Mouse (Mus musculus) heart, embryonic 12.5 days (tissue): ENCODE results near the gene 0610009B22Rik. TPM values are rescaled to one million over a fixed set of nuclear protein-coding genes. Genes with fewer than 3 reads are reported as not detected.

Experiments
- ATAC-seq: fragments of 200-750 bp; cut with Nextera tagmentation; 2 replicates; pipeline ENCODE4 v1.8.0; 2017; ENCODE audit warnings: moderate TSS enrichment, moderate library complexity; ENCODE audit not compliant: insufficient number of reproducible peaks, low FRiP score
- H3K27ac ChIP-seq: fragments of 300-500 bp; sonication (generic); 2 replicates; pipeline ENCODE4 v1.5.1; 2016; ENCODE audit warnings: mild to moderate bottlenecking, moderate library complexity; ENCODE audit not compliant: poor library complexity, severe bottlenecking
- H3K27me3 ChIP-seq: fragments of 300-500 bp; sonication (generic); replicated peaks from 2 replicates; pipeline ENCODE4 v1.6.1; 2016; ENCODE audit warnings: mild to moderate bottlenecking, moderate library complexity
- H3K36me3 ChIP-seq: fragments of 300-500 bp; sonication (generic); 2 replicates; pipeline ENCODE4 v1.6.1; 2016; ENCODE audit warnings: mild to moderate bottlenecking, moderate library complexity
- H3K4me1 ChIP-seq: fragments of 300-500 bp; sonication (generic); replicated peaks from 2 replicates; pipeline ENCODE4 v1.6.1; 2016; ENCODE audit warnings: mild to moderate bottlenecking
- H3K4me2 ChIP-seq: fragments of 300-500 bp; sonication (generic); 2 replicates; pipeline ENCODE4 v1.6.1; 2016; ENCODE audit warnings: mild to moderate bottlenecking, moderate library complexity
- H3K4me3 ChIP-seq: fragments of 300-500 bp; sonication (generic); 2 replicates; pipeline ENCODE4 v1.5.1; 2016; ENCODE audit warnings: mild to moderate bottlenecking
- H3K9ac ChIP-seq: fragments of 300-500 bp; sonication (generic); 2 replicates; pipeline ENCODE4 v1.6.1; 2016; ENCODE audit warnings: mild to moderate bottlenecking, moderate library complexity
- H3K9me3 ChIP-seq: fragments of 300-500 bp; sonication (generic); replicated peaks from 2 replicates; pipeline ENCODE4 v1.6.1; 2016; ENCODE audit warnings: mild to moderate bottlenecking, moderate library complexity
- WGBS: fragments of 180-500 bp; shearing (Covaris S2); methylation state at CpG from one replicate; pipeline ENCODE4 v1.1.7; 2016; 5-methylcytosine and 5-hydroxymethylcytosine counted together
- polyA plus RNA-seq: library from polyadenylated mRNA; unstranded; fragments of >200 nt; fragmentation: Nextera tagmentation; extraction: Ambion mirVana; gene quantifications from 2 replicates; pipeline ENCODE4 v1.2.1, GENCODE M21; 2016

0610009B22Rik gene
- polyA plus RNA-seq, 1 experiment from 2014 or later = 69.7 TPM

DNA sequence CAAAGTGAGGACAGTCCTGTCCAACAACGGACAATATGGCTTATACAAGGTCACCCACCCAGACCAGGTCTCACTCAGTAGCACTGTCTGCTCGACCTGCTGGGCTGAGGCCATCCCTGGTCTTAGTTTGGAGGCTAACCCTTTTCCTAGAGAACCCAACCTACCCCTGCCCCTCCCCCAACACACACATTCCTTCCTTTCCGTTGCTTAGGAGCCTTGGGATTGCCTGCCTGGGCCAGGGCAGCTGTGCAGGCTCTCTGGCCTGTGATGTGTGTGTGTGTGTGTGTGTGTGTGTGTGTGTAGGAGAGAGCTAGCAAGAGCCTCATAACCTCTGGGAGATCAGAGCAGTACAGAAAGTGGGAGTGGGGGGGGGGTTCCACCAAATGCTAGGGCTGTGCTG is 40.1 kb downstream of the 0610009B22Rik start:
- 27% methylated on average over 3 of the region's 3 CpGs for WGBS
- ATAC-seq = no peak
- 0 out of 2 replicates have a peak overlapping the region, but pooled peaks have one; percentile 84 for H3K9ac ChIP-seq

DNA sequence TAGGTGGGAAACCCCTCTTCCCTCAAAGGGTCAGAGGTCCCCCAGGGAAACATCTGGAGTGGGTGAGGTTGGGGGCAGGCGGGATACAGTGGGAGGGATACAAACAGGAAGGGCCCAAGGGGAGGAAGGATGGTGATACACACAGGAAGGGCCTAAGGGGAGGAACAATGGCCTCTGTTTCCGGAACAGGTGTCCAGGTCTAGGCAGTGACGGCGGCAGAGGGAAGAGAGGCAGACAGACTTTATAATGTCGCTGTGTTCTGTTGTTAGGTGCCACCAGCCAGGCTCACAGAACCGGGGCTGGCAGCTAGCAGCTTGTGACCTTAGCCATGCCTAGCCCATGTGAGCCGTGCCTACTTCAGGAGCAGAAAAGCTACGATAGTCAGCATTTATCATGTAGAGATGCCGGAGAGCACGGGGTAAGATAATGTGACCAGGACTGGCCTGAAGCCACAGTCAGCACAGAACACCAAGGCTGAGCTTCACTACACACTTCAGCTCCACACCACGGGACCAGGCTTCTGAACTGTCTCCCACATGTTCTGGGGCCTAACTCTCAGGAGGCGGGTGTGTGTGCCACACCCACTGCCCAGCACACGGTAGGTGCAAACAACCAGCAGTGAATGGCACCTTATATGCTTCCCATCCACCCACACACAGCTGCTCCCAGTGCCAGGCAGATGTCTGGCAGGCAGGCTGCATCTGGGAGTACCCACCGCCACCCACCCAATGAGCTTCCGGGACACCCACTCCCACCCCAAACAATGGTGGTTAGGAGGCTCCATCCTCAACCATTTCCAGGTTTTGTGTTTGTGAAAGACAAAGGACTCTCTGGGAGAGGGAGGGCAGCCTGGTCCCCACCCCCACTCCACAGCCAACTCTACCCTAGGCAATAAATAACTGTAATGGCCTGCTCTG is 41.7 kb downstream of the 0610009B22Rik start:
- Histone ChIP-seq H3K36me3 (peaks cover 21% of the 10 kb centered on the region), H3K27me3 (peaks cover 16% of the 10 kb centered on the region; the same call in 1 of the 2 replicates), H3K9me3 (no peaks in the 10 kb centered on the region), H3K4me2 (peak overlapping the region; percentile 15; the same call in 1 of the 2 replicates), H3K4me3 (no peak overlapping the region), H3K4me1 (peaks cover 46% of the 10 kb centered on the region), H3K27ac (no peak overlapping the region), H3K9ac (no peak overlapping the region)
- 57% methylated on average over 15 of the region's 15 CpGs for WGBS
- no peak; the same call in 1 of the 2 replicates for ATAC-seq

More for the DNA sequence above, 40.1 kb downstream of the 0610009B22Rik start:
- H3K27me3 ChIP-seq = peaks cover 16% of the 10 kb centered on the region; the same call in 1 of the 2 replicates
- no peak overlapping the region for H3K27ac ChIP-seq
- 0 out of 2 replicates have a peak overlapping the region, but pooled peaks have one; percentile 66 for H3K4me3 ChIP-seq
- peaks cover 20% of the 10 kb centered on the region for H3K36me3 ChIP-seq
- H3K4me1 ChIP-seq = peaks cover 39% of the 10 kb centered on the region
- no peaks in the 10 kb centered on the region for H3K9me3 ChIP-seq
- peak overlapping the region; percentile 96 for H3K4me2 ChIP-seq

DNA sequence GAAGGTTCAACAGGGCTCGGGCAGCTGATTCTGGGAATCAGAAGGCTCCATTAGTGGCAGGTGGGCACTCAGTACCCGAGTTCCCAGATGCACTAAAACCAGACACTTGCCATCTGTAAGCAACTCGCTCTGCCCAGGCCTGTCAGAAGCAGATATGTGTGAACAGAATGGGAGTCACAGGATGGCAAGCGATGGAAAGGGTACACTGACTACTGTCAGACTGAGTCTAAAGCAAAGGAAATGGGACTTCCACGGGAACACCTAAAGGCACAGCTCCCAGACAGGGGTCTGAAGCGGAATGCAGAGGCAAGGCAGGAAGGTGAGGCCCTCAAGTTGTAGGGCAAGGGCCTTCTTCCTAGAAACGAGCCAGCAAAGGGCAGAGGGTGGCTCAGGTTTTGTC is 42.4 kb downstream of the 0610009B22Rik start:
- Histone ChIP-seq H3K4me3 (no peak overlapping the region), H3K36me3 (peaks cover 21% of the 10 kb centered on the region), H3K4me2 (no peak overlapping the region), H3K9me3 (no peaks in the 10 kb centered on the region), H3K27ac (no peak overlapping the region), H3K4me1 (peaks cover 46% of the 10 kb centered on the region), H3K27me3 (peaks cover 16% of the 10 kb centered on the region; the same call in 1 of the 2 replicates), H3K9ac (no peak overlapping the region)
- no peak for ATAC-seq
- 75% methylated on average over 7 of the region's 7 CpGs for WGBS

DNA sequence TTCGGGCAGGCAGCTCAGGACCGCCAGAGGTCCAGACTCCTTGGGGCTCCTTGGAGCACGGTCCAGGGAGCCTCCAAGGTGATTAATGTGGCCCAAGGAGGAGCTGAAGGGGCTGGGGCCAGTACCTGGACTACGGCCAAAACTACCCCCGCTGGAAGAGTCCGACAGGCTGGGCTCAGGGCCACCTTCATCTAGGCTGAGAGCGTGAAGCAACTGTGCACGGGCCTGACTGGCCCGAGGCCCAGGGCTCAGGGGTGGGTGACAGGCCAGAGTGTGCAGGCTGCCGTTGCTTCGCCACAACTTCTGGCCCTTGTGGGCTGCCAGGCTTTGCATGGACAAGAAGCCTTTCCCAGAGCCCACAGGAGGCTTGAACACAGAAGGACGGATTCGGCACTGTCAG is 43.4 kb downstream of the 0610009B22Rik start:
- peaks cover 43% of the 10 kb centered on the region for H3K4me1 ChIP-seq
- WGBS = 83% methylated on average over 13 of the region's 13 CpGs

DNA sequence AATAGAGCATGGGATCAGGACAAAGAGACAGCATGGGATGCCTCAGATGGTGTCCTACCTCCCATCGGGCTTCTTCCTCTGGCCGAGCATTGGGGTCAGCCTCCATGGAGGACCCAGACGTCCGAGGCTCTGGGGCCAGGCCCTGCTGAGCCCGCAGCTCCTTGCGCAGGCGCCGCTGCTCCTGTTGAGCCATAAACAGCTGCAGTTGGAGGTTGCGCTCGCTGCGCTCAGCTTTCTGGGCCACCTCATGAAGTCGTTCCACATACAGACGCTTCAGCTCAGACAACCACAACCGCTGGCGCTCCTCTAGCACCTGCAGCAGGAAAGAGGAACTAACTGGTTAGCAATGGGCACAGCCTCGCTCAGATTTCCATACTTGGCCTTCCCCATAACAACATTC is 44.5 kb downstream of the 0610009B22Rik start:
- no peak overlapping the region for H3K27ac ChIP-seq

More for the DNA sequence above, 43.4 kb downstream of the 0610009B22Rik start:
- H3K9me3 ChIP-seq = no peaks in the 10 kb centered on the region
- no peak overlapping the region for H3K4me3 ChIP-seq
- peaks cover 16% of the 10 kb centered on the region; the same call in 1 of the 2 replicates for H3K27me3 ChIP-seq
- H3K36me3 ChIP-seq = peaks cover 21% of the 10 kb centered on the region
- no peak for ATAC-seq
- H3K9ac ChIP-seq = no peak overlapping the region
- no peak overlapping the region for H3K4me2 ChIP-seq
- no peak overlapping the region for H3K27ac ChIP-seq

DNA sequence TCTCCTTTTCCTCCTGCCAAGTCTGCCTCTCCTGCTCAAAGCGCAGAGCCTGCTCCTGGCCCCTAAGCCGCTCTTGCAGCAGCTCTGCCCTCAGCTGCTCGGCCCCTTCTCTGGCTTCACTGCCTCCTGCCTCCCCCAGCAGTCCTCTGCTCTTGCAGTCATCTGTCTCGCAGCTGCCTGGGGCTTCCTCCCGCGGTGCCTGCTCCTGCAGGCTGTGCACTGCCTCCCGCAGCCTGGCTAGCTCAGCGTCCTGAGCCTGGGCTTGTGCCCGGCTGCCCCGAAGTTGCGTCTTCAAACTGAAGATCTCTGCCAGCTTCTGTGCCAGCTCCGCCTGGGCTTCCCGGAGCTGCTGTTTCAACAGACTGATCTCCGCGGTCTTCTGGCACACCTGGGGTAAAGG is 44.9 kb downstream of the 0610009B22Rik start:
- peaks cover 28% of the 10 kb centered on the region for H3K4me1 ChIP-seq
- H3K9ac ChIP-seq = no peak overlapping the region
- peak overlapping the region; percentile 10 for H3K4me2 ChIP-seq
- WGBS = 40% methylated on average over 15 of the region's 15 CpGs
- no peaks in the 10 kb centered on the region for H3K9me3 ChIP-seq
- ATAC-seq = no peak
- peaks cover 16% of the 10 kb centered on the region; the same call in 1 of the 2 replicates for H3K27me3 ChIP-seq
- no peak overlapping the region for H3K27ac ChIP-seq
- 0 out of 2 replicates have a peak overlapping the region, but pooled peaks have one; percentile 2 for H3K4me3 ChIP-seq
- peaks cover 21% of the 10 kb centered on the region for H3K36me3 ChIP-seq

More for the DNA sequence above, 44.5 kb downstream of the 0610009B22Rik start:
- peaks cover 33% of the 10 kb centered on the region for H3K4me1 ChIP-seq
- 68% methylated on average over 16 of the region's 16 CpGs for WGBS
- H3K9ac ChIP-seq = no peak overlapping the region
- H3K36me3 ChIP-seq = peaks cover 21% of the 10 kb centered on the region
- ATAC-seq = no peak
- no peaks in the 10 kb centered on the region for H3K9me3 ChIP-seq
- 0 out of 2 replicates have a peak overlapping the region, but pooled peaks have one; percentile 2 for H3K4me3 ChIP-seq
- H3K4me2 ChIP-seq = peak overlapping the region; percentile 10
- H3K27me3 ChIP-seq = peaks cover 16% of the 10 kb centered on the region; the same call in 1 of the 2 replicates

DNA sequence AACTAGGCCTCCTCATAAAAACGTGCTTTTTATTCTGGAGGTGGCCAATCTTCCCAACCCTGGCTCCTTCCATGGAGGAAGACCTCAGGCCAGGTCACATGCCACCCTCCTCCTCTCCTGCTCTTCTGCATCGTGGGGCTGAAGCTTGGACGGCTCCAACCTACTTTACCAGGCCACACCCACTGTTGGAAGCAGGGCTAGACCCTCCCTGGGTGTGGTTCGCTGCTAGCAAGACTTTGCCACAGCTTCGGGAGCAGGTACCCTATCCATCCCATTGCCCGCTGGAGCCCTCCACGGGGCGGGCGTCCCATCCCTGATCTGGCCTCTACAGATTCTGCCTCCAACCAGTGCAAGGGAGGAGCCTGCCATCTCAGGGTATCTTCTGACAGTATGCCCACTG is 45.5 kb downstream of the 0610009B22Rik start:
- peaks cover 22% of the 10 kb centered on the region for H3K4me1 ChIP-seq
- H3K4me3 ChIP-seq = no peak overlapping the region
- no peak for ATAC-seq
- H3K9me3 ChIP-seq = no peaks in the 10 kb centered on the region
- 57% methylated on average over 9 of the region's 9 CpGs for WGBS
- peak overlapping the region; percentile 10; the same call in 1 of the 2 replicates for H3K4me2 ChIP-seq
- H3K27ac ChIP-seq = no peak overlapping the region
- no peak overlapping the region for H3K9ac ChIP-seq
- peaks cover 21% of the 10 kb centered on the region for H3K36me3 ChIP-seq
- peaks cover 16% of the 10 kb centered on the region; the same call in 1 of the 2 replicates for H3K27me3 ChIP-seq

DNA sequence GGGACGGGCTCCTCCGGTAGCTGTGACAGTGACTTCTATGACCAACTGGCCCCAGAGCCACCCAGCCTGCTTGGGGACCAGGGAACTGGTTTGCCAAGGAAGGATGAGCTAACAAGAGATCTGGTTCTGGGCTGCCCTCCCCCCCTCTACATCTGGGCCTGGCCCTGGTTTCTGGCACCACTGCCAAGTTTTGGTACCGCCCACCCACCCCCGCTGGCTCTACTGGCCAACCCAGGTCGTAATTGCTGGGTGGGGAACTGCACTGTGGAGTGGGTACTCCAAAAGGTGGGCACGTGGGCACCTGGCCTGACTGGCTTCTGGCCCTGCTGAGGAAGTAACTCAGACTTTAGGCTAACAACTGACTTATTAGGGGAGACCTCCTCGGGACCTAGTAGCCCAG is 47.9 kb downstream of the 0610009B22Rik start:
- no peaks in the 10 kb centered on the region for H3K9me3 ChIP-seq
- no peak overlapping the region for H3K27ac ChIP-seq
- no peak overlapping the region for H3K9ac ChIP-seq
- H3K36me3 ChIP-seq = peaks cover 20% of the 10 kb centered on the region
- no peak overlapping the region for H3K4me2 ChIP-seq
- H3K4me3 ChIP-seq = no peak overlapping the region
- WGBS = 75% methylated on average over 7 of the region's 7 CpGs
- no peak for ATAC-seq
- peaks cover 16% of the 10 kb centered on the region; the same call in 1 of the 2 replicates for H3K27me3 ChIP-seq
- peaks cover 20% of the 10 kb centered on the region for H3K4me1 ChIP-seq

DNA sequence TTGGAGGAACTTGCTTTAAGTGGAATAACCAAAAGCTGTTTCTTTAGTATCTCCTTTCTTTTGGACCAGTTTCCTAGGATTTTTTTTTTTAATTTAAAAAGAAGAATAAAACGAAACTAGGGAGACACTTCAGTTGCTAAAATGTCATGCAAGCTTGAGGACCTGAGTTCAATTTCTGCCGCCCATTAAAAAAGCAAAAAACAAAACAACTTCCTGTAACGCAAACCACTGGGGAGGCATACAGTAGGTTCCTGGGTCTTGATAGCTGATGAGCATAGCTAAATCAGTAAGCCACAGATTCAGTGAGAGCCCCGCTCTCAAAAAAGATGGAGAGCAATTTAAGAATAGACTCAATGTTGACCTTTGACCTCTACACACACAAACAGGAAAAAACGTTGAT is 50.2 kb downstream of the 0610009B22Rik start:
- Histone ChIP-seq H3K9me3 (no peaks in the 10 kb centered on the region), H3K27ac (no peak overlapping the region), H3K27me3 (no peaks in the 10 kb centered on the region), H3K4me1 (peaks cover 26% of the 10 kb centered on the region), H3K4me3 (no peak overlapping the region), H3K9ac (no peak overlapping the region), H3K4me2 (peak overlapping the region; percentile 55), H3K36me3 (0 out of 2 replicates have a peak, but pooled peaks cover 1% of the 10 kb centered on the region)
- no peak for ATAC-seq
- WGBS = 72% methylated on average over 5 of the region's 5 CpGs

DNA sequence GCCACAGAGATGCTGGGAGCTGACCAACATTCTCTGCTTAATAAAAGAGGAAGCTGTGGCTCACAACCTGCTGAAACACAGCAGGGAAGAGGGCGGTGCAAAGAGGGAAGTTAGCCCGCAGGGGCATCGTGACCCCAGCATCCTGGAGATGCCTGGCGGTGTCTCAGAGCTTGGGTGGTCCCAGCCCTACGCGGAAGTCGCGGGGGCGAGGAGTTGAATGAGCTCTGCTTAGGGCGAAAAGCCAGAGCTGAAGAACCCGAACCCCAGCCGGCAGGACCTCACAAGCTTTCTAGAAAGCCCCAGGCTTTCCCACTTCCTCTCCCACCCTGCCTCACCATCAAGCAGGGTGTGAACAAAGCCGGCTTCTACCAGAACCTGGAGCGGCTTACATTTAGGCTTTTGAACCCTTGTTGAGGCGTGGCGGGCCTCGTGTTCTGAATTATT is 50.7 kb downstream of the 0610009B22Rik start:
- H3K27ac ChIP-seq = 0 out of 2 replicates have a peak overlapping the region, but pooled peaks have one; percentile 16
- no peak for ATAC-seq
- H3K27me3 ChIP-seq = no peaks in the 10 kb centered on the region
- no peaks in the 10 kb centered on the region for H3K36me3 ChIP-seq
- H3K4me3 ChIP-seq = peak overlapping the region; percentile 29
- peak overlapping the region; percentile 55 for H3K4me2 ChIP-seq
- no peaks in the 10 kb centered on the region for H3K9me3 ChIP-seq
- peaks cover 21% of the 10 kb centered on the region for H3K4me1 ChIP-seq
- WGBS = 5% methylated on average over 17 of the region's 17 CpGs
- peak overlapping the region; percentile 64; the same call in 1 of the 2 replicates for H3K9ac ChIP-seq

DNA sequence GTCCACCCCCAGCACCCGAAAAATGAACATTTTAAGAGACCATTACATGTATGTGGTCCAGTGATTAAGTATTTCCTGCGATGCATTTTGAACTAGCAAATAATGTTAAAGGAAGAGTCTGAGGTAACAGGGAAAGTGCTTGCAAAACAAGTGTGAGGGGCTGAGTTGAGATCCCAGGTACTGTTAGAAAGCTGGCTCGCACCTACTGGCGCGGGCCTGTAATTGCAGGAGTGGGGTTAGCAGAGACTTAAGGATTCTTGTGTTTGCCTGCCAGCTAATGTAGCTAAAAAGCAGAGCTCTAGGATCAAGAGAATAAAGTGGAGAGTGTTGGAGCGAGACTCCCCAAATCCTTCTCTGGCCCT is 52.4 kb downstream of the 0610009B22Rik start:
- 4% methylated on average over 6 of the region's 6 CpGs for WGBS
- H3K9me3 ChIP-seq = no peaks in the 10 kb centered on the region
- H3K27me3 ChIP-seq = no peaks in the 10 kb centered on the region
- peak overlapping the region; percentile 73 for H3K4me3 ChIP-seq
- peak overlapping the region; percentile 68 for H3K4me2 ChIP-seq
- ATAC-seq = 0 out of 2 replicates have a peak, but pooled peaks have one; percentile 48
- peaks cover 20% of the 10 kb centered on the region for H3K4me1 ChIP-seq
- H3K27ac ChIP-seq = peak overlapping the region; percentile 65
- H3K9ac ChIP-seq = peak overlapping the region; percentile 76
- H3K36me3 ChIP-seq = 0 out of 2 replicates have a peak, but pooled peaks cover 3% of the 10 kb centered on the region
